Mouse (Mus musculus): Measurements from ENCODE around the gene Tmem38a. TPM values are rescaled to one million over a fixed set of nuclear protein-coding genes. Genes with fewer than 3 reads are reported as not detected.
A peak's percentile ranks its signal among the peaks of the same experiment; 100 is the strongest.

Tmem38a gene
- total and polyA plus RNA-seq, 3 experiments, result 3.8 to 6.2 (median 4.2) TPM

GRCm38 (mm10) chr8:72565970-72566369, 5.9 kb upstream of the Tmem38a start:
- no peak overlapping the region for H3K4me3 ChIP-seq (replicated peaks in 1 of 3; ENCODE audit: low read depth in 2 of 3, low read length in 2 of 3, poor library complexity in 1 of 3)
- peaks cover 50 to 85% of the 10 kb centered on the region in 2 experiments for H3K36me3 ChIP-seq (replicated peaks in 1 of 2; ENCODE audit: control insufficient read depth in 1 of 2, insufficient read depth in 1 of 2, low read length in 1 of 2)

DNA sequence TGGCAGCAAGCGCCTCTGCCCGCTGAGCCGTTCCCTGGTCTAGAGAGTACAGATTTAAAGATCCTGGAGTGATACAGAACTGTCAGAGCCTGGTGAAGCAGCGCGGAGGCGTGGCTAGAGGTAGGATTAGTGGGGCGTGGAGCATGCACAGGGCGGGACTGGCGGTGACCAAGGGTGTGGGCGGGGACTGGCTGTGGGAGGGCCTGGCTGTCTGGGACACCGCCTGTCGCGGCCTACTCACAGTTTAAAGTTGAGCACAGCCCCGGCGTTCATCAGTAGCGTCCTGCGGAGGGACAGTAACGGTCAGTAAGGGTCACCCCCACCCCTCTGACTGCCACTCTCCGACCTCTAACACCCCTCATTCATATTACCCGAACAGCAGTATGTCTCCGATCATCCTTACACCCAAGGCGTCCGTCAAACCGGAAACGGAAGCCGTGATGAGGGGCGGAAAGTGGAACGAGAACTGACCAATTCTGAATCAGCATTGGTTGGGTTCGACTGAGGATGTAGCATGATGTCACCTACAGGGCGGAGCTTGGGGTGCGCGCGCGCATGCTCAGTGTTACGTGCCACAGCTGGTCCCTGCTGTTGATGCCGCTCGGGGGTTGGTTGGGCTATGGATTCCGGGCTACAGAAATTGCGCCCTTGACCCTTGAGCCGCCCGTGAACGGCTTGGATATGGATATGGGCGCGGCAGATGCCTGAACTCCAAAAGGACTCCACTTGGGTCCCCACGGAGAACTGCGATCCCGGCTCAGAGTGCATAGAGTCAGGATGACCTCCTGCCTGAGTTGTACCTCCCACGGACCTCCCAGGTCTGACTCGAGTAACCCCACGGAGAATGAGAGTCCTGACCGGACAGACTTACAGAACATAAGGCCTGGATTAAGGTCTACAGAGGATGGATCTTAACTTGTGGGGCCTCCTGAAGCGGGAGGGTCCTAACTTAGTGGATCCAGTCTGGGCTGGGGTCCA, 933 bp upstream of the Tmem38a start, which contains the start of gene Smim7:
Gene Smim7 (minus strand): TSS at position 456 of the 978 bp plus-strand sequence.
- Histone ChIP-seq H3K36me3 (replicated peaks in 1 of 2; ENCODE audit: control insufficient read depth in 1 of 2, insufficient read depth in 1 of 2, low read length in 1 of 2) (peaks cover 36 to 42% of the 10 kb centered on the region in 2 experiments), H3K4me1 (ENCODE audit: control insufficient read depth in 1 of 2, insufficient read depth in 2 of 2) (peaks cover 7 to 20% of the 10 kb centered on the region in 2 experiments), H3K4me2 (ENCODE audit: insufficient read depth, low read depth, poor library complexity, severe bottlenecking) (peak within 1 kb of the TSS; percentile 98), H3K27me3 (replicated peaks) (no peaks in the 10 kb centered on the region), H3K79me2 (replicated peaks; ENCODE audit: control insufficient read depth, extremely low read depth, insufficient read depth, poor library complexity, severe bottlenecking) (peaks cover 8% of the 10 kb centered on the region), H3K4me3 (replicated peaks in 1 of 3; ENCODE audit: low read depth in 2 of 3, low read length in 2 of 3, poor library complexity in 1 of 3) (peak within 1 kb of the TSS; percentile 62 to 90 (median 68)), H3K27ac (ENCODE audit: insufficient read depth, low read depth) (peak within 1 kb of the TSS; percentile 51), H3K9ac (ENCODE audit: insufficient read depth, low read depth) (peak within 1 kb of the TSS; percentile 72), H3K9me3 (replicated peaks; ENCODE audit: low read length) (no peaks in the 10 kb centered on the region)
- in situ Hi-C loops (cut with MboI; ENCODE audit: low pct_ligation_motif_present, low pct_unique_long_range_greater_than_20kb, low sequenced_read_pairs) (no loop called here), dilution Hi-C loops (cut with MboI; ENCODE audit: extremely low pct_ligation_motif_present, extremely low pct_unique_long_range_greater_than_20kb, low sequenced_read_pairs) (no loop called here)
- peak; percentile 99 for DNase-seq (ENCODE audit: extremely low read depth)
- TF ChIP-seq TBP (conservative IDR thresholded peaks at IDR 0.05; ENCODE audit: low read depth, low read length) (peak; percentile 79; the same call in 1 of the 2 replicates), MAZ (IDR thresholded peaks at IDR 0.05; ENCODE audit: low read depth, low read length) (no peak), POLR2A (IDR thresholded peaks at IDR 0.05; ENCODE audit: low read depth, low read length) (peak; percentile 95), ZMIZ1 (IDR thresholded peaks at IDR 0.05; ENCODE audit: low read depth, low read length) (peak; percentile 56; the same call in 1 of the 2 replicates), MAFK (IDR thresholded peaks at IDR 0.05; ENCODE audit: insufficient replicate concordance, low read length) (0 out of 2 replicates have a peak, but pooled peaks have one; percentile 9), IRF4 (IDR thresholded peaks at IDR 0.05; ENCODE audit: low read depth, low read length) (no peak; the same call in 1 of the 2 replicates), JUN (IDR thresholded peaks at IDR 0.05; ENCODE audit: insufficient read depth, low read depth, low read length) (no peak; the same call in 1 of the 2 replicates), USF1 (IDR thresholded peaks at IDR 0.05; ENCODE audit: low read depth, low read length) (no peak), RCOR1 (conservative IDR thresholded peaks at IDR 0.05; ENCODE audit: low read depth, low read length) (no peak; the same call in 1 of the 2 replicates), SIN3A (IDR thresholded peaks at IDR 0.05; ENCODE audit: low read length) (peak; percentile 91), E2F4 (IDR thresholded peaks at IDR 0.05; ENCODE audit: insufficient replicate concordance, low read depth, low read length) (peak; percentile 28; the same call in 1 of the 2 replicates), ZNF384 (IDR thresholded peaks at IDR 0.05; ENCODE audit: low read depth, low read length) (no peak; the same call in 1 of the 2 replicates), JUND (conservative IDR thresholded peaks at IDR 0.05; ENCODE audit: low read depth, low read length) (peak; percentile 47; the same call in 1 of the 2 replicates), ELF1 (IDR thresholded peaks at IDR 0.05; ENCODE audit: low read depth, low read length) (peak; percentile 91), ETS1 (conservative IDR thresholded peaks at IDR 0.05; ENCODE audit: low read depth, low read length) (no peak), NRF1 (IDR thresholded peaks at IDR 0.05; ENCODE audit: low read depth, low read length) (peak; percentile 98), NELFE (IDR thresholded peaks at IDR 0.05; ENCODE audit: low read depth, low read length) (peak; percentile 94), CHD1 (IDR thresholded peaks at IDR 0.05; ENCODE audit: low read depth, low read length) (no peak), ZC3H11A (IDR thresholded peaks at IDR 0.05; ENCODE audit: low read depth, low read length) (no peak), USF2 (conservative IDR thresholded peaks at IDR 0.05; ENCODE audit: low read depth, low read length) (no peak), BHLHE40 (IDR thresholded peaks at IDR 0.05; ENCODE audit: low read depth, low read length) (no peak), HCFC1 (IDR thresholded peaks at IDR 0.05; ENCODE audit: low read depth, low read length) (peak; percentile 81)

More at GRCm38 (mm10) chr8:72565970-72566369, 5.9 kb upstream of the Tmem38a start:
- Histone ChIP-seq H3K9ac (ENCODE audit: insufficient read depth, low read depth) (no peak overlapping the region), H3K9me3 (replicated peaks; ENCODE audit: low read length) (no peaks in the 10 kb centered on the region), H3K79me2 (replicated peaks; ENCODE audit: control insufficient read depth, extremely low read depth, insufficient read depth, poor library complexity, severe bottlenecking) (peaks cover 8% of the 10 kb centered on the region), H3K4me2 (ENCODE audit: insufficient read depth, low read depth, poor library complexity, severe bottlenecking) (no peak overlapping the region), H3K4me1 (ENCODE audit: control insufficient read depth in 1 of 2, insufficient read depth in 2 of 2) (peaks cover 7 to 13% of the 10 kb centered on the region in 2 experiments), H3K27ac (ENCODE audit: insufficient read depth, low read depth) (no peak overlapping the region), H3K27me3 (replicated peaks) (no peaks in the 10 kb centered on the region)
- DNase-seq (ENCODE audit: extremely low read depth), result no peak
- in situ Hi-C loops (cut with MboI; ENCODE audit: low pct_ligation_motif_present, low pct_unique_long_range_greater_than_20kb, low sequenced_read_pairs) (no loop called here), dilution Hi-C loops (cut with MboI; ENCODE audit: extremely low pct_ligation_motif_present, extremely low pct_unique_long_range_greater_than_20kb, low sequenced_read_pairs) (no loop called here)
- TF ChIP-seq POLR2A (IDR thresholded peaks at IDR 0.05; ENCODE audit: low read depth, low read length) (no peak), RCOR1 (conservative IDR thresholded peaks at IDR 0.05; ENCODE audit: low read depth, low read length) (no peak), JUN (IDR thresholded peaks at IDR 0.05; ENCODE audit: insufficient read depth, low read depth, low read length) (no peak), TCF12 (IDR thresholded peaks at IDR 0.05; ENCODE audit: low read depth, low read length) (no peak), MEF2A (IDR thresholded peaks at IDR 0.05; ENCODE audit: borderline replicate concordance, low read depth, low read length) (no peak), ETS1 (conservative IDR thresholded peaks at IDR 0.05; ENCODE audit: low read depth, low read length) (no peak), MAZ (IDR thresholded peaks at IDR 0.05; ENCODE audit: low read depth, low read length) (no peak), IRF4 (IDR thresholded peaks at IDR 0.05; ENCODE audit: low read depth, low read length) (no peak), KAT2A (IDR thresholded peaks at IDR 0.05; ENCODE audit: insufficient replicate concordance, low read length) (no peak), JUND (conservative IDR thresholded peaks at IDR 0.05; ENCODE audit: low read depth, low read length) (no peak), POLR2AphosphoS2 (IDR thresholded peaks at IDR 0.05; ENCODE audit: low read depth, low read length) (no peak), NELFE (IDR thresholded peaks at IDR 0.05; ENCODE audit: low read depth, low read length) (no peak), CHD1 (IDR thresholded peaks at IDR 0.05; ENCODE audit: low read depth, low read length) (no peak), MAX (IDR thresholded peaks at IDR 0.05; ENCODE audit: low read length) (no peak), BHLHE40 (IDR thresholded peaks at IDR 0.05; ENCODE audit: low read depth, low read length) (no peak), PAX5 (IDR thresholded peaks at IDR 0.05; ENCODE audit: low read length) (no peak), USF1 (IDR thresholded peaks at IDR 0.05; ENCODE audit: low read depth, low read length) (no peak), ZMIZ1 (IDR thresholded peaks at IDR 0.05; ENCODE audit: low read depth, low read length) (no peak), USF2 (conservative IDR thresholded peaks at IDR 0.05; ENCODE audit: low read depth, low read length) (no peak)
